Mouse (Mus musculus): Measurements from ENCODE around the gene 5530401A14Rik. TPM values are rescaled to one million over a fixed set of nuclear protein-coding genes. Genes with fewer than 3 reads are reported as not detected.

Gene 5530401A14Rik
- polyA plus RNA-seq, 1 experiment from 2014 or later, result not detected

DNA sequence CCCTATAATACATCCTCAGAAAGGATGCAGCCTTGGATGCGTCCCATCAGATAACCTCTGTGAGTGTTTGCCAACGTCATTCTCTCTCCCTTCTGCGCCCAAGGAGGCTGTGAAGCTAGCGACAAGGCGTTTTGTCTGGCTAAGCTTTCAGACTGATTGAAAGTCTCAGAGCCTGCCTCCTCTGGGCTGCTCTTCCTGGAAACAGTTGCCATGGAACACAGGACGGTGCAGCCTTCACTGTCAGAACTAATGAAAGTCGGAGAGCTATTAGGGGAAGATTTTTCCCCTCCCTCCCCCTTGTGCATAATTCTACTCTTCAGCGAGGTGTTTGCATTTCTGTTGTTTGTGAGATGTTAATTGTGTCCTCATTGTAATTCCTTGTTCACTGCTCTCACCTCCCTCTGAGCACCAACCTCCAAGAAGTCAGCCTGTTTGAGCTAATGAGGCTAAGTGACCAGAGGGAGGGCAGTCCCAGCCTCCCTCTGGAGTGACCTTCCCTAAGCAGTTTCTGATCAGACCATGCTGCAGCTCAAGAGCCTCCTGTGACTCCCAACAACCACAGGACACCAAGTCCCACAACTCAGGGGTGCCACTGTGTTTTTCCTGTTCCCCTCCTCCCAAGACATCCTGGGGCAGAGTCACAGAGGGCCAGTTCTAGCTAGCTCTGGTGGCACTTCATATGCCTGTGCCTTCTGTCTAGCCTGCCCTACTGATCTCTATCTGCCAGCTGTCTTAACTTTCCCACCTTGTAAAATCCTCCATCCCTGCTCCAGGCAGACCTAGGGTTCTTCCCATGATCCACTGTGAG, 37.3 kb downstream of the 5530401A14Rik start:
- peaks cover 27% of the 10 kb centered on the region for H3K4me1 ChIP-seq
- 3% methylated on average over 8 of the region's 8 CpGs for WGBS
- H3K9me3 ChIP-seq, result no peaks in the 10 kb centered on the region
- DNase-seq (ENCODE audit: extremely low spot score, low spot score), result peak; percentile 18
- no peaks in the 10 kb centered on the region for H3K36me3 ChIP-seq (replicated peaks)
- peaks cover 35% of the 10 kb centered on the region for H3K27me3 ChIP-seq (ENCODE audit: poor library complexity, severe bottlenecking)
- H3K27ac ChIP-seq, result peak overlapping the region; percentile 31; the same call in 1 of the 2 replicates
- H3K4me3 ChIP-seq, result no peak overlapping the region

DNA sequence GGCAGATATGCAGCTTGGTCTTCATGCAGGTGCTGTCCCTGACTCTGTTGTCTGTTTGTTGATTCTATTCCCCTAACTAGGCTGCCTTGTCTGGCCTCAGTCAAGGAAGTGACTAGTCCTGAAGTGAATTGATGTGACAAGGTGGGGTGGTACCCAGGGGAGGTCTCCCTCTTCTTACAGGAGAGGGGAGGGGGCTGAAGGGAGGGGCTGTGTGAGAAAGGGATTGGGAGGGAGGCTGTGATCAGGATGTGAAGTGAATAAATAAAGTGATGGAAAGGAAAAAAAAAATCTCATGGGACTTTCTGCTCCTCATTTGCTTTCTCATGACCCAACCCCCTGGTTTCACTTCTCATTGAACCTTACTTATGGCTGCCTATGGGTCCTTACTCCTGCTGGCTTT, 41.8 kb downstream of the 5530401A14Rik start:
- no peak overlapping the region for H3K4me3 ChIP-seq
- H3K4me1 ChIP-seq, result peaks cover 21% of the 10 kb centered on the region
- H3K9me3 ChIP-seq, result no peaks in the 10 kb centered on the region
- DNase-seq (ENCODE audit: extremely low spot score, low spot score), result no peak
- no peaks in the 10 kb centered on the region for H3K36me3 ChIP-seq (replicated peaks)
- H3K27ac ChIP-seq, result no peak overlapping the region
- H3K27me3 ChIP-seq (ENCODE audit: poor library complexity, severe bottlenecking), result peaks cover 25% of the 10 kb centered on the region

DNA sequence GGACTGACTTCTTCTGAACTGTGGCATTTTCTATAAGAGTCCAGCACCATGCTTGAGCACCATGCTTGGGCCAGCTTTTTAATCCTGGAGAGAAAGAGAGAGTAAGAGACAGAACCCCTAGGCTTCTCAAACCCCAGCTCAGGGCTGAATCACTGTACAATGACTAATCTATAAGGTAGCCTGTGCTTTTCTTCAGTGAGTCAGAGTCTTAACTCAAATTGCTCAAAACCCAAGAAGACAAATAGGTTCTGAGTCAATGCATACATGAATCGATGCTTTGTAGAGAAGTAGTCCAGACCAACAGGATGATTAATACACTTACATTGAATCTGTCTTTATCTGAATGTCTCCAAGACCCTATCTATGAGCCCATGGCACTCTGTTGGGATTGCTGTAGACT, 48.3 kb downstream of the 5530401A14Rik start:
- Histone ChIP-seq H3K4me3 (no peak overlapping the region), H3K4me1 (no peaks in the 10 kb centered on the region), H3K9me3 (no peaks in the 10 kb centered on the region), H3K36me3 (replicated peaks) (no peaks in the 10 kb centered on the region), H3K27me3 (ENCODE audit: poor library complexity, severe bottlenecking) (no peaks in the 10 kb centered on the region), H3K27ac (no peak overlapping the region)
- WGBS, result 92% methylated on average over 1 of the region's 1 CpGs
- DNase-seq (ENCODE audit: extremely low spot score, low spot score), result no peak

DNA sequence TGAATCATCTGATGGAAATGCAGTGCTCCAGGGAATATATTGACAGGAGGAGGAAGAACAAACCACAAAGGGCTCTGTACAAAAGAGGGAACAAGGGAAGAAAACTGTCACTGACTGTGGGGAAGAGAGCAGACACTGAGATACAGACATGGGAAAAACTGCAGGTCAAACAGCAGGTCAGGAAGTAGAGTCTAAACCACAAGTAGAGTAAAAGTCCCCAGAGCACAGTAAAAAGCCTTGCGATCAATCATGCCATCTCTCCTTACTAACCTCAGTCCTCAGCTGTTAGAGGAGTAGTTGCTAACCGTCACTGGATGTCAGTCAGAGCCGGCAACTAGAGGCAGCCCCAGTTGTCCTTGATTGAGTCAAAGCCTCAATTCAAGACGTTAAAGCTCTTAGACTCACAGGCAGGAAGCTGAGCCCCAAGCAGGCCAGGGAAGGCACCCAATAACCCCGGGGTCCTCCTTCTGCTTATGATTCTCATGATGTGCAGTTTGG, 49.0 kb downstream of the 5530401A14Rik start:
- Histone ChIP-seq H3K9me3 (no peaks in the 10 kb centered on the region), H3K27ac (no peak overlapping the region), H3K27me3 (ENCODE audit: poor library complexity, severe bottlenecking) (no peaks in the 10 kb centered on the region), H3K4me1 (no peaks in the 10 kb centered on the region), H3K4me3 (no peak overlapping the region), H3K36me3 (replicated peaks) (no peaks in the 10 kb centered on the region)
- no peak for DNase-seq (ENCODE audit: extremely low spot score, low spot score)
- 88% methylated on average over 5 of the region's 5 CpGs for WGBS

DNA sequence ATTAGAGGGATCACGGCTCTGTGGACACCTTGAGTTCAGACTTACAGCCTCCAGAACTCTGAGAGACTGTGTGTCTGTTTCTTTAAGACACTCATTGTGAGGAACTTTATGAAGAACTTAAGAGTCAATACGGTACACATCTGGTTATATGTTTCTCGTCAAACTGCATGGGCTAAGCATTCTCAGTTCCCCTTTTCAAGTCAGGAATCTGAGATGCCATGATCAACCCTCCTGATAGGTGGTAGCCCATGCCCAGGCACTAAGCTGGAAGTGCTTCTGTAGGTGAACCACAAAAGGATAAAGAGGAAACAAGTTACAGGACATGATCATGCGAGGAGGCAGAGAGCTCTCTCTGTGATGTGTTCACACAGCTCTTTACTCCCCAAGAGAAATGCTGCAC, 52.6 kb downstream of the 5530401A14Rik start:
- no peaks in the 10 kb centered on the region for H3K9me3 ChIP-seq
- whole genome bisulfite sequencing, result 88% methylated on average over 4 of the region's 4 CpGs
- H3K27ac ChIP-seq, result no peak overlapping the region
- H3K4me1 ChIP-seq, result no peaks in the 10 kb centered on the region; the same call in 1 of the 2 replicates
- H3K4me3 ChIP-seq, result no peak overlapping the region
- DNase-seq (ENCODE audit: extremely low spot score, low spot score), result no peak
- H3K36me3 ChIP-seq (replicated peaks), result no peaks in the 10 kb centered on the region
- H3K27me3 ChIP-seq (ENCODE audit: poor library complexity, severe bottlenecking), result no peaks in the 10 kb centered on the region

DNA sequence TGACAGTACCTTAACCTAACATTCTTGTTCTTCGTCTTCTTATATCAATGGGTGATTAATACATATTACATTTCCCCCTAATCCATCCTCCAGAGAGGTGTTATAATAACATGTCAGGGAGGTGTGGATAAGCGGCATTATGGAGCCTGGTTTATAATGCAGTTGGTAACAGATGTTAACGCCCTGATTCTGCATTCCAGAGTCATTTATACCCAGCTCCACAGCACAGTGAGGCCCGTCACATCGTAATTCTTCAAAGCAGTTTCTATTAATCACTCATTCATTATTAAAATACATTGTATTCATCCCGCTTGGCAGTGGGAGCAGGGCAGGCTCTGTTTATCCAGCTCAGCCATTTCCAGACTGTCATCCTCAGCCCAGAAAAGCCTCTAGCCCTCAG, 55.0 kb downstream of the 5530401A14Rik start:
- no peak for DNase-seq (ENCODE audit: extremely low spot score, low spot score)

DNA sequence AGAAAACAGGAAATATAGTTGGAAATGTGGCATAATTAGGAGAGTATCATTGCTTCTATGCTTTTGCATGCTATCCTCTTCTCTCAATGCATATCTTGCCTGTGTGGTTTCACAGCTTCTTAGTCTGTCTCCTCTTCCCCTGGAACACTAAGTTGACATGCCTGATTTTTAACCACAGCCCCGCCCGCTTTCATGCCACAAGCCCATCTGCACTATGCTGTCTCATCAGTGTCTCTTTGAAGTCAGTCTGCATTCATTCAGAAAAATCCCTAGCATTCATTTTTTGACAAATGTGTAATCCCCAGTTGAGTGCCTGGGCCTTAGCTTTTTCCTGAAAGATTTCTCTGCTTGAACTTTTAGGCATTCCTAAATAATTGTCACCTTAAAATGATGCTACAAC, 62.6 kb downstream of the 5530401A14Rik start:
- no peak overlapping the region for H3K4me3 ChIP-seq
- no peak overlapping the region for H3K27ac ChIP-seq
- H3K4me1 ChIP-seq, result peaks cover 16% of the 10 kb centered on the region

More for the DNA sequence above, 55.0 kb downstream of the 5530401A14Rik start:
- Histone ChIP-seq H3K27ac (no peak overlapping the region), H3K4me1 (no peaks in the 10 kb centered on the region; the same call in 1 of the 2 replicates), H3K9me3 (no peaks in the 10 kb centered on the region), H3K36me3 (replicated peaks) (no peaks in the 10 kb centered on the region), H3K4me3 (no peak overlapping the region), H3K27me3 (ENCODE audit: poor library complexity, severe bottlenecking) (no peaks in the 10 kb centered on the region)
- 84% methylated on average over 6 of the region's 6 CpGs for WGBS

DNA sequence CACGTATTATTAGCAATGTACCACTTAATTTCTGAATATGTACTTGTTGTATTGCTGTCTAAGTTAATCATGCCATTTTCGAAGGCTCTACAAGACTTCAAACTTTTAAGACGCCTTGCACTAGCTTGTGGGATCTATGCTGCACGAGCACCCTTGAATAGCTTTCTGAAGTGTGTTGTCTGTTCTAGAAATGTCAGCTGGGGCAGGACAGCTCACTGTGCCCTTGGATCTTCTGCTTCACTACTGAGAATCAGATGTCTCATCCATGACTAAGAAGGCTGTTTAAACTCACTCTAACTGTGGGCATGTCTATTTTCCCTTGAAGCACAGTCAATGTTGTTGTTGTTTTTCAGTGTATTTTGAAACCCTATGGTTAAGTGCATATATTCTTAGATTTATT, 63.2 kb downstream of the 5530401A14Rik start:
- Histone ChIP-seq H3K4me1 (peaks cover 16% of the 10 kb centered on the region), H3K9me3 (no peaks in the 10 kb centered on the region), H3K4me3 (no peak overlapping the region), H3K27me3 (ENCODE audit: poor library complexity, severe bottlenecking) (no peaks in the 10 kb centered on the region), H3K36me3 (replicated peaks) (no peaks in the 10 kb centered on the region), H3K27ac (no peak overlapping the region)
- DNase-seq (ENCODE audit: extremely low spot score, low spot score), result no peak
- WGBS, result 90% methylated on average over 4 of the region's 4 CpGs

More for the DNA sequence above, 62.6 kb downstream of the 5530401A14Rik start:
- DNase-seq (ENCODE audit: extremely low spot score, low spot score), result no peak
- no peaks in the 10 kb centered on the region for H3K36me3 ChIP-seq (replicated peaks)
- WGBS, result 86% methylated on average over 2 of the region's 2 CpGs
- H3K9me3 ChIP-seq, result no peaks in the 10 kb centered on the region
- H3K27me3 ChIP-seq (ENCODE audit: poor library complexity, severe bottlenecking), result no peaks in the 10 kb centered on the region

DNA sequence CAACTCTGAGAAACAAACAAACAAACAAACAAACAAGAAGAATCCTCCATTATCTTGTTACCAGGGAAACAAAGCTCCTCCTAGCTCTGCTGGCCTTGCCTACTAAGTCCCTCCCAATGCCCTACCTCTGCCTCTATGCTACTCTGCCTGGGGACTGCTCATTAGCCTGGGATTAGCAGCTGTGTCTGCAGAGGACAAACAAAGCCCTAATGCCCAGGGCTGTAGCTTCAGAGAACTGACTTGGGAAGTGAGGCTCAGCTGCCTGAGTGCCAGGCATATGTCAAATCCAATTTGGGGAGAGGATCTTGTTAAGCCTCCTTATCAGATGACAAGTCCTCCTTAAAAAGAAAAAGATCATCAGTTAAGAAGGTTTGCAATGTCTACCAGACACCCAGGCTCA, 65.9 kb downstream of the 5530401A14Rik start:
- H3K9me3 ChIP-seq, result no peaks in the 10 kb centered on the region
- H3K27ac ChIP-seq, result no peak overlapping the region
- DNase-seq (ENCODE audit: extremely low spot score, low spot score), result peak; percentile 43
- H3K4me3 ChIP-seq, result no peak overlapping the region
- H3K4me1 ChIP-seq, result peaks cover 16% of the 10 kb centered on the region
- no peaks in the 10 kb centered on the region for H3K36me3 ChIP-seq (replicated peaks)
- H3K27me3 ChIP-seq (ENCODE audit: poor library complexity, severe bottlenecking), result no peaks in the 10 kb centered on the region

DNA sequence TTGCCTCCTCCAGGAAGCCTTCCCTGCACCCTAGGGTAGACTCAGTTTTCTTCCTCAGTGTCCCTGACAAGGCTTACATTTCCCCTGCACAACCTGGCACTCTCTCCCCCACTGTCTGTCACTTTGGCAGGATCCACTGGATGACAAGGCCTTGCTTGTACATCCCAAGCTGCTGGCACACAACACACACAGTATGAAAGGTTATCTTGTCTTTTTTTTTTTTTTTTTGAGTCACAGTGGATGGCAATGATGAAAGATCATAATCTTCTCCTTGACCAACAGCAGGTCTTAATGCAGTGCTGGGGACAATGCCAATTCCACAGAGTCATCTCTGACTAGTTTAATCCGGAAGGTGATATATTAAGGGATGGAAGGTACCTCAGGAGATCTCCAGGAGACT, 77.0 kb downstream of the 5530401A14Rik start:
- no peaks in the 10 kb centered on the region for H3K4me1 ChIP-seq
- H3K9me3 ChIP-seq, result no peaks in the 10 kb centered on the region
- no peak overlapping the region for H3K27ac ChIP-seq
- DNase-seq (ENCODE audit: extremely low spot score, low spot score), result no peak
- H3K36me3 ChIP-seq (replicated peaks), result no peaks in the 10 kb centered on the region
- no peak overlapping the region for H3K4me3 ChIP-seq
- WGBS, result 83% methylated on average over 1 of the region's 1 CpGs
- no peaks in the 10 kb centered on the region for H3K27me3 ChIP-seq (ENCODE audit: poor library complexity, severe bottlenecking)

DNA sequence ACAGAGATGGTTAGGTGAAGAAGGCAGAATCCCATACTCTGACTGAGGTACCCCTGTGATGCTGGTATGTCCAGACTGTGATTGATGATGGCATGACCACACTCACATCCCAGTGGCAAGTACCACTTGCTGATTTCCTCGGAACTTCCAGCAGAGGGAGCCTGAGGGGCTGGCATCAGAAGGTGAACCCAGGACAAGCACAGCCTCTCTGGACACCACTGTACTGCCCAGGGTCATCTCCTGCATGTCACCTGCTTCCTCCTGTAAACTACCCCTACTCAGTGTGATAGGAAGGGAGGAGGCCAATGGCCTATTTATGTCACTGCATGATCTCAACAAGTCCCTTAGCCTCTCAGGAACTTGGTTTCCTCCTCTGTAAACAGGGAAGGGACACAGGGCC, 80.5 kb downstream of the 5530401A14Rik start:
- 14% methylated on average over 1 of the region's 1 CpGs for WGBS
- no peaks in the 10 kb centered on the region for H3K4me1 ChIP-seq
- DNase-seq (ENCODE audit: extremely low spot score, low spot score), result peak; percentile 23

DNA sequence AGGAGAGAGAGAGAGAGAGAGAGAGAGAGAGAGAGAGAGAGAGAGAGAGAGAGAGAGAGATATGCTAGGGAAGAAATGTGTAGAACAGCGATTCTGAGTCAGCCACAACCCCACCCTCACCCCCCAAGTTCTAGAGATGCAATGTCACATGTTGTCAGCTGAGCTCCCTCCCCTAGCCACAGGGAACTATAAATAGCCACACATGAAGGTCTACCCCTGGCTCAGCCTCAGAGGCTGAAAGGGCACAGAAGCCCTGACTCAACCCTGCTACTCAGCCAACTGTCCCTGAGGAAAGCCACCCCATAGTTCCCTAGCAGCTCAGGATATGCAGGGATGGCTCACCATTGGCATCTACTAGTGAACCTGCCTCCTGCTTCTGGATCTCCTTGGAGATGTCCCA, 81.7 kb downstream of the 5530401A14Rik start:
- Histone ChIP-seq H3K36me3 (replicated peaks) (no peaks in the 10 kb centered on the region), H3K27me3 (ENCODE audit: poor library complexity, severe bottlenecking) (no peaks in the 10 kb centered on the region), H3K4me1 (no peaks in the 10 kb centered on the region), H3K27ac (no peak overlapping the region), H3K4me3 (no peak overlapping the region), H3K9me3 (no peaks in the 10 kb centered on the region)
- WGBS, result 86% methylated on average over 1 of the region's 1 CpGs
- DNase-seq (ENCODE audit: extremely low spot score, low spot score), result no peak

More for the DNA sequence above, 80.5 kb downstream of the 5530401A14Rik start:
- H3K27ac ChIP-seq, result no peak overlapping the region
- H3K4me3 ChIP-seq, result no peak overlapping the region
- H3K27me3 ChIP-seq (ENCODE audit: poor library complexity, severe bottlenecking), result no peaks in the 10 kb centered on the region
- no peaks in the 10 kb centered on the region for H3K9me3 ChIP-seq
- H3K36me3 ChIP-seq (replicated peaks), result no peaks in the 10 kb centered on the region
